Mouse (Mus musculus) MN1 (cell line): Measurements from ENCODE around the gene Plau.

Experiments
- DNase-seq: peaks from one replicate; pipeline ENCODE4 v3.0.0-alpha.2; 2016; ENCODE audit warnings: low spot score

Gene Plau

DNA sequence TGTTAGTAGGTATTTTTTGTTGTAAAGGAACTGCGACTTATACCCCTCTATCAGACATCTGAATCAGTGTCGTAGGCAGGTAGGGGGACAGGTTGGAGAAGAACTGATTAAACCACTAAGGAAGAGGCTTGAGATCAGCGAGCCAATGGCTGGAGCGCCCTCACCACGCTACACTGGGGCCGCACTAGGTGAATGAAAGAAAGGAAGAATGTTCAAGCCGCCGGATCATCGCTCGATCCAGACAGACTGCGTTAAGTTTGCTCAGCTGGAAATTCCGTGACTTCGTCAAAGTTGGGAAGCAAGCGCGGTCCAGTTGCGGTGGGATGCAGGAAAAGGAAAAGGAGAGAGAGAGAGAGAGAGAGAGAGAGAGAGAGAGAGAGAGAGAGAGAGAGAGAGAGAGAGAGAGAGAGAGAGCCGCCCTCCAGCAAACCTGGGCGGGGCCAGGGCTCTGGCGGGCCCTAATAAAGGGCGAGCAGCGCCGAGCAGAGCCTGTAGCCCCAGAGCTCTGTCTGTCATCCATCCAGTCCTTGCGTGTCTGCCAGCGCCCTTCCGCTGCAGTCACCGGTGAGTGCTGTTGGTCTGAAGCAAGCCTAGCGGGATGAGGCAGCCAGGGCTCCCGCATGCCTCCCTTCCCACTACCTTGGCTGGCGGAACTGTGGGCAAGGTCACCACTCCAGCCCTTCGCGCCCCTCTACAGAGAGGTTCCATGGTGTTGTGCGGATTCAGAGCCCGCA, at the start of gene Plau:
Plau (plus strand) TSS at position 490 of the 734 bp plus-strand sequence.
- DNase-seq, result peak; percentile 42

DNA sequence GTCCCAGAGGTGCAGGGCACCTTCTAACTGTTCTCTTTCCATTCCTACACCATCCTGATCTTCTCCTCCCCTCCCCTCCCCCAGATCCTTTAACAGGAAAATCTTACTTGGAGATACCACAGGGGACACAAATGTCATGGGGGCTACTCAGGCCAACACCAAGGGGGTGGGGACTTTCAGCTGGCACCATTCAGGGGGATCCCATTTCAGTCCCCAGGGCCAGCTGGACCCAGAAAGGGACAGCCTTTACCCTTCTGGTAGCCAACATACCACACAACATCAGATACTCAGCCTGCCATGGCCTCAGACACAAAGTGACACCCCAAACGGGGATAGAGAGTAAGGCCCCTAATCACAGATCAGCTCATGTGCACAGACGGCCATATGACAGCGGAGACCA, 48.3 kb upstream of the Plau start:
- no peak for DNase-seq

DNA sequence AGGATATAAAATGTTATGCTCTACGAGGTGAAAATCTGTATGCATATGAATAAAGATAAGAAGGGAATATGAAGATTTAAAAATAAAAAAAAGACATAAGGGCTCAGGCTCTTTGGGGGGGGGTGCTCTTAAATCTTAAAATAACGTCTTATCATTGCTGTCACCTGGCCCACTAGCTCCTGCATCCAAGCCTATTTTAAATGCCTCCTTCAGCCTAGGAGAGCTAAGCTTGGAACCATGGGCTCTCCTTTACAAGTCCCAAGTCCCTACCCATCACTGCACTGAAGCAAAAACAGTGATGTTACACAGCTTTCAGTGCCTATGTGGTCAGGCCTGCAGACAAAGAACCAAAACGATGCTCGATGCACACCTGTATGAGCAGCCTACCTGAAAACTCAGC, 46.9 kb upstream of the Plau start:
- no peak for DNase-seq

DNA sequence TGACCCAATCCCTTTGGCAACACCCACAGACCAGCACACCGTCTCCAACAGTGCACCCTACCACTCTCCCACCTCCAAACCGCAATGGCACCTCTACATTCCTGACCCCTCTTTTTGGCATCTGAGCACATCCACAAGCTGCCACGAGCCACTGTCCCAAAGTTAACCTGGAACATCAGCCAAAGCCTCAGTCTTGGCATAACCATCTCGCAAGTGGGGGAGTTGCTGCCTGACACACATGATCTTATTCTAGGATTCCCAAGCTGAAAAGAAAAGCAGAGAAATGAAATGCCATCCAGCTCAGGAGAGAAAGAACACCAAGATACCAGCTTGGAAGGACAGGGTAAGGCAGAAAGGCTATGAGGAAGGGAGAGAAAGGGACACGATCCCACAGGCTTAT, 46.0 kb upstream of the Plau start:
- DNase-seq, result no peak

DNA sequence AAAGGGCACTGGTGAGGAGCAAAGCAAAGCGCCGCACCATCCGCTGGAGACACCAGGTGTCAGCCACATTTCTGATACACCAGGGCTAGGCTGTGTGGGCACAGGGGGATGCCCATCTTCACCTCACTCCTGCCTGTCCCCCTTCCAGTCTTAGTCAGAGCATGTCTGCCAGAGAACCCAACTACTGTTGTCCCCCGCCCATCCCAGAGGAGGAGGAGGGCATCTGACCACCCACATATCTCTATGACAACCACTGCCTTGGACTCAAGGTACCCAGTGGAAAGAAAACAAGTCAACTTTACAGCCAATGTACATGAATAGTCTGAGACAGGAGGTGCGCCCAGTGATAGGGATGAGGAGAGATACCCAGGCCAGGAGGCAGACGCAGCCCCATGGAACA, 45.5 kb upstream of the Plau start:
- DNase-seq, result no peak

DNA sequence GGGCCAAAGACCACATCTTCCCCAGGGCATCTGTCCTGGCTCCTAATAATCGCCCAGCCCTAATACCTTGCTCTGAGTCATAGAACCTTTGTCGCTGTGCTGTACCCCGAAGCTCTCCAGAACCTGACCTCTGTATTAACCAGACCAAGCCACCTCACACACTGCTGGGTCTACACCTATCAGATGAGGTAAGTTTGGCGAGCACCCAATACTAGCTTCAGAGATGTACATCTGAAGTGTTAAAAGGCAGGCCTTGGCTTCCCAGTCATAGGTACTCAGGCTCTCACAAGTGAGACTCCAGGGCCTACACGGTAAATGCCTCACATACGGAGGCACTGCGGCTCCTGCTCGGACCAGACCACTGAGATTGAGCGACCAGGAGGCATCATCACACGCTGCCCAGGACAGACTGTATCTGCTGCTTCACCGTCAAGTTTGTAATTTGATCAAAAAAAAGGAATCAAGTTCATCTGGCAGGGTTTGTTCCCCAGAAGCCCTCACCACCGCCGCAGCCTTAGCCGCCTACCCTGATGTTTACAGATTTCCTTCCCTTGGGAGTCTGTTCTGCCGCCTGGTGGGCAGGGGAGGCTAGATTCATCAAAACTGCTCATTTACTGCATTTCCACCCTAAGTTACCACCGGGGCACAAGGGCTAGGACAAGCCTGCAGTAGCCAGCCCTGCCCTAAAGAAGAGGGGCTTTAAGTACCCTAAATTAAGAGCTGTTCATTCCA, 44.8 kb upstream of the Plau start:
- peak; percentile 75 for DNase-seq

DNA sequence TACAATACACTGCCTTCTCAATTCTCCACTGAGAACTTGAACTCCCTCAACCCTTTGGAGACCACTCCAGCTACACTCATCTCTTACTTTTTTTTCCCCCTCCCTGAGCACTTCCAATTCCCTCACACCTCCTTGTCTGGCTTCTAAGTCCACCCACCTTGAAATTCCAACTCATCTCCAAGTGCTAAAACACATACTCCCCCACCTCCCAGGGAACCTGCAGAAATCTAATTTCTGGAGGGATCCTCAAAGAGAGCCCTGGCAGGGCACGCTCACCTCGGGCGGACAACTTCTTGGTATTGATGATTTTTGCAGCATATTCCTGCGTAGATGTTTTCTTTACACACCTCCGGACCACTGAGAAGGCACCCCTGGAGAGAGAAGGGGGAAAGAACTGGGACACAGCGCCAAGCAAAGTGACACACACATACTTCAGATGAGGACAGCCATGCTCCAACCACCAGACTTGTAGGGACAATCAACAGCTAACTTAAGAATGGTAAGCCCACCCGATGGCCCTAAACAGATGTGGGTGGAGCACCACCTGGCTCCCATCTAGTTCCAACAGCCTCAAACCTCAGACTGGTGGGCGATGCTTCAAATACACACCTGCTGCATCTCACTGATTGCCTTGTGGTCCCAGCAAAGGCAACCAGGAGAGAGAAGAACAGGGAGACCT, 44.1 kb upstream of the Plau start:
- DNase-seq, result no peak

DNA sequence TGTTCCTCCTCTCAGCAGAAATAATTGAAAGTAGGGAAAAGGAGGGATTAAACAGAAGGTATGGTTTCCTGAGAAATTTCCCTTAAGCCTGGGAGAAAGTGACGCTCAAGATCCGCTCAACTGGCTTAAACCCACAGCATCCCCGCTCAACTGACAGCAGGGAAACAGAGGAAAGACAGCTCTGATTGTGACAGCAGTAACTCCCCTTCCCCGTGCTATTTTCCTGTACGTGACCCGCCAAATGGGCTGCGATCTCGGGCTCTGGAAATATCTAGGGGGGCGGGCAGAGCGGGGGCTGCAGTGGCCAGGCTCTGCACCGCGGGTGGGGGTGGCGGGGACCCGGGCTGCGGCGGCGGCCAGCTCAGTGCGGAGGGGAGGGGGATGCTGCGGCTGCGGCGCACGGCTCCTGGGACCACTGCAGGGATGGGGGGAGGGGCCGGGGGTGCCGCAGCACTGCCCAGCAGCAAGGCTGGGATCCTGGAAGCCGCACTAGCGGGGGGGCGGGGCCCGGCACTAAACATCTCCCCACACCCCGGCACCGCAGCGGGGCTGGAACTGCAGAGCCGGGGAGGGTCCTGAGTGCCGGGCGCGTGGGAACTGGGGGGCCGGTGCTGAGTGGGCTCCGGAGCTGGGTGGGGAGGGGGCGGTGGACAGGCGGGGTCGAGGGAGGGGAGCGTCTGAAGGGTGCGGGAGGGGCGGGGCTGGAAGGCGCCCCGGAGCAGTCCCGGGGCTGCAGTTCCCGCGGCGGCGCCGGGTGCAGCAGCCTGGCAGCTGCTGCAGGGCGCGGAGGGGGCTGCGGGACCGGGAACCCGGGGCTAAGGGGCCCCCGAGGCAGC, 43.3 kb upstream of the Plau start:
- DNase-seq, result peak; percentile 33

DNA sequence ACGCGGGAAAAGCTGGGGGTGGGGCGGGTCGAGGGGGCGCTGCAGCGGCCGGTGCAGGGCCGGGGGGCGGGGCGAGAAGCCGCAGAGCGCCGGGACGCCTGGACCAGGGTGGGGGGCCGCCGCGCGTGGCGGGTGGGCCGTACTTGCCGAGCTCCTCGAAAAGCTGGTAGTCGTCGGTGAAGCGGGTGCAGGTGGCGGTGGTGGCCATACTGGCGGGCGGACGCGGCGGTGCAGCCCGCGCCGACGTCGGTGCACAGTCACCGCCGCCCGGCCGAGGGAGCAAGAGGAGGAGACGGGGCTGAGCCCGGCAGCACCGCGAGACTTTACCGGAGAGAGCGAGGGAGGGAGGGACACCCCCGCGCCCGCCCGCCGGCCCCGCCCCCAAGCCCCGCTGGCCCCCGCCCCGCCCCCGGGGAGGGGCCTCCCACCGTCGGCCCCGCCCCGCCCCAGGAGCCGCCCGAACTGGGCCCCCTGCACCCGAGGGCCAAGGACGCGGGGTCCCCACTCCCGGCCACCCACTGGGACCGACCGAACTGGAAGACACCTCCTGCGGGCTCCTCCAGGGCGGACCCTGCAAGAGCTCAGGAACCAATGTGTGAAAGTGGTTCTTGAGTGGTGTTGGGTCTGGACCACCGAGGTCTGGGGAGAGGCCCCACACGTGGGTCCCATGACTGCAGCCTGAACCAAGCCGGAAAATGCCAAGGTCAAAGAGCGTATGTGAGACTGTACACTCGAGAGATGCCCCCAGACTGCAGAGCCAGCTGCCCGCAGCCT, 42.5 kb upstream of the Plau start, which contains the start of gene Camk2g:
Camk2g (minus strand) TSS at position 331 of the 774 bp plus-strand sequence.
- peak; percentile 83 for DNase-seq

DNA sequence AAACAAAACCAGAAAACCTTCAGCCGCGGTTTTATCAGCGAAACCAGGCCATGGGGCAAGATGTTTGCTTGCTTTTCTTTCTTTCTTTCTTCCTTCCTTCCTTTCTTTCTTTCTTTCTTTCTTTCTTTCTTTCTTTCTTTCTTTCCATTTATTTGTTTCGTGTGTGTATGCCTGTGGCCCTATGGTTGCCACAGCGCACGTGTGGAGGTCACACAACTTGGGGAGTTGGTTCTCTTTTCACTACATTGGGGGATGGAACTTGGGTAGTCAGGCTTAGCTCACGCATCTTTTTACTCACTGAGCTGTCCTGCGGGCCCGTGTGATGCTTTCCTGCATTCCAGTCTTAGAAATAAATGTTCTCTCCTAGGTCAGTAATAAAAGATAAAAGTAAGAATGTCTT, 41.9 kb upstream of the Plau start:
- no peak for DNase-seq

DNA sequence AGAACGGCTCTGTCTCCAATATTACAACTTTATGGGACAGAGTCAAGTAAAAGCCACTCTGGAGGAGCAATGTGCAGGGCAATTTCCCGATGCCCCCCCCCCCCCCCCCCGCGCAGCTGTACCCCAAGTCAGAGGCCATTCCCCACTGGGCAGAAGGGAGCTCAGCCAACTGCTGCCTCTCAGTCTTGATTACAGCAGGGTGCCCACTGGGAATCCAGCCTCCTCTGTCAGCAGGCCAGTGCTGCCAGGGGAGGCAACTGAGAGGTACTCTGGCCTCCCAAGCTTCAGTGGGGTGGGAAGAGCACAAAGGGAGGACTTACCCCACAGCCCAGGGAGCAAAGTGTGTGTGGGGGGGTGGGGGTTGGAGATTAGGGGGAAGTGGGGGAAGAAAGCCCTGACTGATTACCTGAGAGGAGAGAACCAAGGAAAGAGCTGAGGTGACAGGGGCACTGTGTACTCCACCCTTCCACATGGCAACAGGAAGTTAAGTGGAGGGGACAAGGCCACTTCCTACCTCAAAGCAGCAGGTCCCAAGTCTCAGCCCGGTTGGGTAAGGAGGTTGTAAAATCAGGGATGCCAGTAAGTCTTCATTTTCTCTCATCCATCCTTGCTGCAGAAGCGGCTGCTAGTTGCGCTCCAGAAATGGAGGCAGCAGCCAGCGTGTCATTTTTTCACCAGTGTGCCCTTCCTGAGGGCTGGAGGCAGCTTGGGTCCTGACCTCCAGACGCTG, 40.9 kb upstream of the Plau start:
- DNase-seq, result no peak

DNA sequence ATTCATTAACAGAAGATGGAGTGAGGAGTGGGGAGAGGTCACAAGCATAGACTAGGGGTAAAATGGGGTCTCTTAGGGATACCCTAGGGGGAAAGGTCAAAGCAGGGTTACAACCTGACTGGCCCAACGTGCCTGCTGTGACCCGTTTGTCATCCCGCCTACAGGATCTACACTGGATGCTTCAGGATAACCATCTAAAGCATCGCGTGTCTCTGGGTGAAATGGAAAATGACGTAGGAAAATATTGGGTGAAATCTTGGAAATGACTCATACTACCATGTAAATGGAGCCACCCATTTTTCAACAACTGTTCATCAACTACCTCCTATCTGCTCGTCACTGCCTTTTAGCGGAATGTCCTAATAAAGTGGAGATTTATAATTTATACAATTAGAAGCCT, 40.3 kb upstream of the Plau start:
- DNase-seq, result no peak

DNA sequence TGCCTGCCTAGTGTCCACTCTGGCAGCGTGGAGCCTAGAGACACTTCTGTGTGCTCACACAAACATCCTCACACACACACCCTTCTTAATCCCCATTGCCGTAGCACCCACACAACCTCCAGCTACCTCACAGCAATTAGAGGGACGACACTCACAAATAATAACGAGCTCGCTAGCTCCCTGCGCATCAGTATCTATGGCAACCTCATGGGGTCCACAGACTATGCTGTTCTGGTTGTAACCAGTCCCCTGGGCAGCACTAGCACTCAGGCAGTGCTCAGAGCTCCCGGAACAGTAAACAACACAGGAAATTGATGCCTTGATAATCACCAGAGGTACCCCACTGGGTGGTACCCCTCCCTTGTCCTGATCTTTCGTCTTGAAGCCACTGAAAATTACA, 39.8 kb upstream of the Plau start:
- DNase-seq, result no peak

DNA sequence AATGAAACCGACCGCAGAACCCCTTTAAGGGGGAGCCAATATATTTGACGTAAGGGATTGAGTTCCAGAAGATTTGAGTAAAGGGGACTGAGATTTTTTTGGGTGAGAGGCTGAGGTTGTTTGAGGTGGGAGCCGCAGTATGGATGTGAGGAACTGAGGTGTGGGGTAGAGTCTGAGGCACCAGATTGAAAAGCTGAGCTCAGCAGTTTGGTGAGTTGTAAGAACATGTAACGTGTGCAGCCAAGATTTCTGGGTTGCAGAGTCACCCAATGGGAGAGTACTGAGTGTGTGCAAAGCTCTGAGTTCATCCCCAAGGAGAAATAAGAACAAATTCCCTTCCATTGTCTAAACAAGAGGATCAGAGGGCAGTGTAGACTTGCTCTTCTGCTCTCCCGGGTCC, 38.2 kb upstream of the Plau start:
- DNase-seq, result no peak

DNA sequence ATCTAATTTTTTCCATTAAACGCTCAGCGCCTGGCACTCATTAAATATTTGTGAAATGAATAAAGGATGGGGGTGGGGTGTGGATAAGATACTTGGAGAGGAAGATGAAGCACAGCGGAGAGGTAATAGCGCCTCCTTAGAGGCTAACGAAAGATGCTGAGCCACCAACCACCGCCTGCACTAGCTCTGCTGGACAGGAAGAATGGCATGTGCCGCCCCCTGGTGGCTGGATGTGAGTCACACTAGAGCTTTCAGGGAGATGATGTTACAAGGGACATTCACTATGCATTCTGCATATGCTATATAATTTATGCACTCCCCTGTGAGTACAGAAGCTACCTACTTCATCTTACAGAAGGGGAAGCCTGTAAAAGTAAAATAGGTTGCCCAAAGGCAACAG, 37.7 kb upstream of the Plau start:
- peak; percentile 75 for DNase-seq

DNA sequence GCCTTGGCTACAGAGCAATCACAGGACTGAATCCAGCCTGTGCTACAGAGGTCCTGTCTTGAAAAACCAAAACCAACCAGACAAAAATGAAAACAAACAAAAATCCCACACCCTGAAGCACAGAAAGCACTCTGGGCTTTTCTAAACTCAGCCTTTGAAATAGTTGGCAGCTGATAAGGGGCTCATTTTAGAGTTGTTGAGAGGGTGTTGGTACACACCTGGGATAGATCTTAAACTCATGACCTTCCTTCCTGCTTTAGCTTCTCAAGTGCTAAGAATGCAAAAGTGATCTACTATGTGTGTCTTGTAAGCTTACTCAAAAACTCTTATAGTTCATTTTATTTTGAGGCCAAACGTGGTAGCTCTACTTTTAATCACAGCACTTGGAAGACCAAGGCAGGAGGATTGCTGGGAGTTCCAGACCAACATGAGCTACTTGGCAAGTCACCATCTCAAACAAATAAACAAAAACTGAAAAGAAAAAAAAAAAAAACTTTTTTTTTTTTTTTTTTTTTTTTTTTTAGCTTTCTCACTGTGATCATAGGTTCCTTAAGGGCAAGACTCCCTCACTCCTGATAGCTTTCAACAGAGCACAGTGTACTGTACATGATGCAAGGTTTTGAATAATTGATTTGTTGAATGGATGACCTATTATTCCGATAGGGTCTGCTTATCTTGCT, 33.4 kb upstream of the Plau start:
- DNase-seq, result no peak

DNA sequence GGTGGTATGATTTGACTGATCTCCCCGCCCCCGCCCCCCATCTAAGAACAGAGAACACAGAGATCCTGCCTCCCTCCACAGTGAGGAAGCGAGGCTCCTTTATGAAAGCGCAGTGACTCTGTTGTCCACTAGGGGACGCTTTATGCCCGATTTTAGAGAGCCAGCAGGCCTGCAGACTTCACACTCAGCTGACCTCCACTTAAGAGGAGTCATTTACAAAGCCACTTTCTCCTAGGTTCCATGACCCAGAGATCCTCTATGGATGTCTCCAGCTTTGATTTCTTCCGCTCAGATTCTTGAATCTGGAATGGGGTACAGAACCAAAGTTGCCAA, 32.9 kb upstream of the Plau start:
- DNase-seq, result peak; percentile 80

DNA sequence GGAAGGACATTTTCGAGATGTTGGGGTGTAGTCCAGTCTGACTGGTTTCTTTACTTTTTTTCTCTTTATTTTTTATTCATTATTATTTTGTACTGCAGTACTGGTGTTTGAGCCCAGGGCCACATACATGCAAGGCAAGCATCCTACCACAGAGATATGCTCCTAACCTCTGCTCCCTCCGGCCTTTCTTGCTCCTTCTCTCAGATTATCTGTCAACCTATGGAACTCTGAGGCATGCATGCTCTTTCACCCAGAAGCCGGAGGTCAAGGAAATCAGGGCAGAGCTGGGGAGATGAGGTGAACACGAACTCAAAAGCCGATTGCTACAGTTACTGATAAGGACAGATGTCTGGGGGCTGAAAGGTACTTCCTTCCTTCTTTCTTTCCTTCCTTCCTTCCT, 32.0 kb upstream of the Plau start:
- no peak for DNase-seq

DNA sequence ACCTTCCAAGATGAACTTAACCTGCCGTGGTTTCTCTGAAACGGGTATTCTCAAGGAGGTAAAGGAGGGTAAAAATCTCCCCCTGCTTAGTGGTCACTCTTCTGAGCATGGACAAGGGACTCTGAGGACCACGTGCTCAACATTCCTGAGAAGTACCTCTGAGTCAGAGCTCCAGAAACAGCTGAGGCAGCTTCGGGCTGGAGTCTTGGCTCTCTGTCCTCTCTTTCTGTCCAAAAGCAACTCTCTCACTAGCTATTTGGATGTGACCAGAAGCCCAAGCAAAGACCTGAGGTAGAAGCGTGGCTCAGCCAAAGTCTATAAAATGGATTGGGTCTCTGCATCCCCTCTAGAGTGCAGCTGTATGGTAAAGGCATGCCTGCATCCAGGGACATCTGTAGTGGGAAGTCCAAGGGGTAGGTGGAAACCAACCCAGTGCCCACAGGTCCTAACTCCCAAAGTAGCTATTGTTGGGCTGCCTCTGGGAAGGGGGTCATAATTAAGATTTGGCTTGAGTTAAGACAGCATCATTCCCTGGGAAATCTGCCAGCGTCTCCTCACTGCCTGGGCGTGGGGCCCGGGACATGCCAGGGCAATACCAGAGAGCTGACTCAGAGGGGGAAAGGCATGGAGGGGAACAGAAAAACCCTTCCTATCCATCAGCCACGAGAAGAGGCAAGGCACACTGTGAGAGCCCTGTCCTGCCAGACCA, 31.3 kb upstream of the Plau start:
- peak; percentile 79 for DNase-seq
